Mouse (Mus musculus) lung, adult 18-20 months (tissue): ENCODE results near the gene Atp5b.
A peak's percentile ranks its signal among the peaks of the same experiment; 100 is the strongest.
"Not testable (repeated sequence)": the region's sequence is repeated elsewhere in the genome, so short reads cannot be mapped to it uniquely, and the experiment has no call there.

Source experiments
- DNase-seq, 2 experiments: peaks; one replicate each; pipeline ENCODE4 v3.0.0; 2022; ENCODE audit warnings: mixed read lengths in 2 of 2

Gene Atp5b

GRCm38 (mm10) chr10:128082880-128083421, at the start of gene Atp5b:
TSS of gene Atp5b (plus strand) at chr10:128083273.
- peak; percentile 98 for DNase-seq

- peak; percentile 60 to 75 for DNase-seq
Observed at GRCm38 (mm10) chr10:128036746-128037425, 46.2 kb upstream of the Atp5b start.

DNA sequence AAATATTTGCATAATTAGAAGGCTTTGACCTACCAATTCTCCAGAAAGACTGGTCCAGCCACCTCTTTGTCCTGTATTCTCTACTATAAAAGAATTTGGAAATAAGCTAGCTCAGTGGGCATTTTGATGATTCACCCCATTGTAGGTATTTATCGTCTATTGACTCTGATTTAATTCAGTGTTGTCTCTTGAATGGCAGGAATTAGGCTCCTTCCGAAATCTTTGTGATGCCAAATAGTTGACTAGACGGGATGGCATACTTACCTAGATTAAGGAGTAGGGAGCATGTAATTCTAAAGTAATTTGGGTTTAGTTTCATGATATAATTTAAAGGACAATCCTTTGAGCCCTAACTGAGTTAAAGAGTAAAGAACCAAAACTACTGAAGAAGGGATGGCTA, 45.2 kb upstream of the Atp5b start:
- DNase-seq = no peak

DNA sequence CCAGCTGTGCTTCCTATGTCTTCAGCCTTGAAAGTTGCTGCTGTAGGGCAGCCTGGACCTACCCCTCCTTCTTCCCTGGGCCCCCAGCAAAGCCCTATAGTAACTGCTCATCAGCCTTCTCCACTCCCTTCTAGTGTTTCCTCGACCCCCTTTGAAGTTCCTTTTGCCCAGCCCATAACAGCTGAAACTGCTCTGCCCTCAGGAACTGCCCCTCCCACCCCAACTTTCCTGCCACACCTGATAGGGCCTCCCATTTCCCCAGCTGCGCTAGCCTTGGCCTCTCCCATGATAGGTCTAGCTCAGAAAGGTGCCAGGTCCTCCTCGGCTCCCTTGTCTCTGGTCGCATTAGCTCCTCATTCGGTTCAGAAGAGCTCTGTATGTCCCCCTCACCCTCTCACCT, 43.9 kb upstream of the Atp5b start:
- peak in 1 of 2 experiments; percentile 13 for DNase-seq

- DNase-seq = no peak
Observed at GRCm38 (mm10) chr10:128039858-128040257, 43.2 kb upstream of the Atp5b start.

DNA sequence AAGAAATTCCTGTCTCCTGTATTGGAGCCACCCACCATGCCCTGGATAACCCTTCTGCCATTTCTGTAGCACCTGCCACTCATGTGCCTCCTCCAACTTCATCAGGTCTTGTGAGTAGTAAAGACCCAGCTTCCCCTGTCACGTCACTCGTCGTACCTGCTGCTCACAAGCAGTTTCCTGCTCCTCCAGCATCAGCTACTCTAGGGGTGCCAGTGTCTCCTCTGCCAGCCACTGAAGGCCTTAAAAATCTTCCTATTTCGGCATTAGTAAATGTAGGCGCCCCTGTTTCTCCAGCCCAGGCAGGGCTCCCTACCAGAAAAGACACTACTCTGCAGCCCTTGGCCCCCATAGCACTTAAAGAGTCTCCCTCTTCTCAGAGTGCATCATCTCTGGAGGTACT, 42.8 kb upstream of the Atp5b start:
- DNase-seq = no peak

DNA sequence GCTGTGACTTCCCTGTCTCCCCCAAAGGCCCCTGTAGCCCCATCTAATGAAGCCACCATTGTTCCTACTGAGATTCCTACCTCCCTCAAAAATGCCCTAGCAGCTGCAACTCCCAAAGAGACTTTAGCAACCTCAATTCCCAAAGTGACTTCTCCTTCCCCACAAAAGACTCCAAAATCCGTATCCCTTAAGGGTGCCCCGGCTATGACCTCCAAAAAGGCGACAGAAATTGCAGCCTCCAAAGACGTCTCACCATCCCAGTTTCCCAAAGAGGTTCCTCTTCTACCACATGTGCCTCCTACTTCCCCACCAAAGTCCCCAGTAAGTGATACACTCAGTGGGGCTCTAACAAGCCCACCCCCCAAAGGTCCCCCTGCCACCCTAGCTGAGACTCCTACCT, 41.4 kb upstream of the Atp5b start:
- no peak for DNase-seq

- DNase-seq = no peak
Observed at GRCm38 (mm10) chr10:128042466-128042865, 40.6 kb upstream of the Atp5b start.

GRCm38 (mm10) chr10:128043041-128043835, 39.8 kb upstream of the Atp5b start:
- DNase-seq = no peak

DNA sequence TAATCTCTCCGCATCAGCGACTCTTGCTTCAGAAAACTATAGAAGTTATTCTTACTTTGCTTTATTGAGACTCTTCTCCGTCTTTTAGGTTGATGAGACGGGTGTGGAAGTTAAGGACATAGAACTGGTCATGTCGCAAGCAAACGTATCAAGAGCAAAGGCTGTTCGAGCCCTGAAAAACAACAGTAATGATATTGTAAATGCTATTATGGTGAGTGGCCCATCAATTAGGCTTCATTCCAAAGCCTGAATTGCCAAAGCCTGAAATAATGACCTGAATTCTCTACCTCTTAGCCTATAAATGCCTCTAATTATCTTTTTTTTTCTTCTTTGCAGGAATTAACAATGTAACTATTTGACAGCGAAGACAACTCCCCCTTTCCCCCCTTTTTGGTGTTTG, 34.9 kb upstream of the Atp5b start:
- DNase-seq = no peak

GRCm38 (mm10) chr10:128049741-128050140, 33.3 kb upstream of the Atp5b start:
- no peak for DNase-seq

DNA sequence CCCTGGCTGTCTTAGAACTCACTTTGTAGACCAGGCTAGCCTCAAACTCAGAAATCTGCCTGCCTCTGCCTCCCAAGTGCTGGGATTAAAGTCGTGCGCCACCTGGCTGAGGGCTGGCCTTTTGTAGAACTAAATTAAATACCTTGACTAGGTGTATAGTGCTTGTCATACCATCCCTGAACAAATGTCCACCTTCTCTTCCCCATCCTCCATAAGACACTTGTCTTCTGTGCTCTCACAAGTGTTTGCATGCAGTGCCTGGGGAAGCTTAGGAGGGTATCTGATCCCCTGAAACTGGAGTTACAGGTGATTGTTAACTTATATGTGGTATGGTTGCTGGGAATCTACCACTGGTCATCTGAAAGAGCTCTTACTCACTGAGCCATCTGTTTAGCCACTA, 32.7 kb upstream of the Atp5b start:
- no peak for DNase-seq

DNA sequence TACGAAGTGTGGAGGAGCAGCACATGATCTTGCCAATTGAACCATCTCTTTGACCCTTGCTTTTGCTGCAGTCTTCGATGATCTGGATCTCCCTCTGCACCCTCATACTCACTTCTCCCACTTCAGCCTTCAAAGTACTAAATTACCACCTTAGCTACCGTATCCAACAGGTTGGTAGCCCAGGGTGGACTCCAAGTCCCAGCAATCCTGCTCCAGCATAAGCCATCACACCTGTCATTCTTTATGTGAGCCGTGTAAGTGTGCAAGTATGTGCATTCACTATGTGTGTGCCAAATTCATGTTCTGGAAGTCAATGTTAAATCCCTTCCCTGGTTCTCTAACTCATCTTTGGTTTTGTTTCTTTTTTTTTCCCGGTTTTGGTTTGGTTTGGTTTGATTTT, 31.5 kb upstream of the Atp5b start:
- no peak for DNase-seq

DNA sequence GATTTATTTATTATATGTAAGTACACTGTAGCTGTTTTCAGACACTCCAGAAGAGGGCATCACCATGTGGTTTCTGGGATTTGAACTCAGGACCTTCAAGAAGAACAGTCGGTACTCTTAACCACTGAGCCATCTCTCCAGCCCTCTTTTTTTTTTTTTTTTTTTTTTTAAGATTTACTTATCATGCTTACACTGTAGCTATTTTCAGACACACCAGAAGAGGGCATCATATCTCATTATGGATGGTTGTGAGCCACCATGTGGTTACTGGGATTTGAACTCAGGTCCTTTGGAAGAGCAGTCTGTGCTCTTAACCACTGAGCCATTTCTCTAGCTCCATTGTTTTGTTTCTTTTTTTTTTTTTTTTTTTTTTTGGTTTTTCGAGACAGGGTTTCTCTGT, 30.9 kb upstream of the Atp5b start:
- not testable (repeated sequence) for DNase-seq

DNA sequence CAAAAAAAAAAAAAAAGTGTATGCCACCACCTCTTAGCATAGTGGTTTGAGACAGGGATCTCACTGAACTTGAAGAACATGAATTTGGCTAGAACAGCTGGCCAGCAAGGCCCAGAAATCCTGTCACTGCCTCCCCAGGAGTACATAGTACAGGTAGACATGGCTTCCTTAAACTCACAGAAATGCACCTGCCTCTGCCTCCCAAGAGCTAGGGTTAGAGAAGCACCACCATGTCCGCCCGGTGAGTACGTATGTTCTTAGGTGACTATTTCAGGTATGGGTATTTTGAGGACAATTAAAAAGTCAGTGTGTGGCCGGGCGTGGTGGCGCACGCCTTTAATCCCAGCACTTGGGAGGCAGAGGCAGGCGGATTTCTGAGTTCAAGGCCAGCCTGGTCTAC, 30.1 kb upstream of the Atp5b start:
- DNase-seq = no peak

DNA sequence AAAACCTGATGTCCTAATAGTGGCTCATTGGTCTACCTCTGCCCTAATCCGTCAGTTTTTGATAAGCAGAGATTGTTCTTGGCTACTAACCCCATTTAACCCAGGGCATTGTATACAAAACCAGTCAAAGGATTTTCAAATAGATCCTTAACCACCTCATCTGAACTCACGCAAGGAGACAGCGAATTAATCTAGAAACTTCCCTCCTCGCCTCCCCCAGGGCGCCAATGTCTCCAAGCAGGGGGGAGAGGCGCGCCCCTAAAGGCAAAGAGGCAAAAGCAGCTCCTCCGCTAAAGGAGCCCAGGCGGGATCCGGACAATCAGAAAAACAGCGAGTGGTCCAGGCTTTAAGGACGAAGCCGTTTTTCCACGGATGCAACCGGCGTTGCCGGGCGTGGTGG, 24.9 kb upstream of the Atp5b start:
- no peak for DNase-seq

GRCm38 (mm10) chr10:128058601-128059151, 24.4 kb upstream of the Atp5b start, which contains the start of gene Ptges3:
TSS of gene Ptges3 (plus strand) at chr10:128058954.
- DNase-seq = peak; percentile 95 to 97

DNA sequence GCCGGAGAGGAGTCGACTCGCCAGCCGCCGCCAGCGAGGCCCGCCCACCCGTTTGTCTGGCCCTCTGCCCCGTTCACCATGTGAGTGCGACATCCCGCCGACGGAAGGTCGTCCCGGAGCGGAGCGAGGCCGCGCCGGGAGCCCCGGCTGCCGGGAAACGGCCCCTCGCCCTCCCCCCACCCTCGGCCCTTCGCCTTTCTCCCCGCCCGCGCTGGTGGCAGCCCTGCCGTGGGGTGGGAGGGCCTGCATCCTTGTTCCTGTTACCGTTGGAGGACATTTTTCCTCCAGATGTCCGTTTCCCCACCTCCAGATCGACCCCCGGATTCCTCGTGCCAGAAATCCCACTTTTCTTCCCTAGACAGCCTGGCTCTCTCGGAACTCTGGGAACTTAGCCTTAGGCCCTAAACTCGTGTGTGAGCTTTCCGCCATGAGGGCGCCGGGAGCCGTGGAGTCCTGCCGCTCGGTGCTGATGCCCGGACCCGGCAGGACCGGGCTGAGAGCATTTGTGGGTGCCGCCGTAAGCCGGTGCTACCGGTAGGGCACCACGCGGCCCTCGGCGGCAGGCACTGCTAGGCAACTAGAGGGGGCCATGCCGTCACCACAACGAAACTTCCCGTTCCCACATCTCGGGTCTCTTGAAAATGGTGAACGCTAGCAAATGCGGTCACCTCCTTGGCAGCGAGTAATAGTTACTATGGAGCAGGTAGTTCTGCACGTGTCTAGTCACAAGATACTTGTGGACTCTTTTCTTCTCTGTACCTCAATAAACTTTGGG, 23.7 kb upstream of the Atp5b start:
- peak; percentile 69 to 78 for DNase-seq

DNA sequence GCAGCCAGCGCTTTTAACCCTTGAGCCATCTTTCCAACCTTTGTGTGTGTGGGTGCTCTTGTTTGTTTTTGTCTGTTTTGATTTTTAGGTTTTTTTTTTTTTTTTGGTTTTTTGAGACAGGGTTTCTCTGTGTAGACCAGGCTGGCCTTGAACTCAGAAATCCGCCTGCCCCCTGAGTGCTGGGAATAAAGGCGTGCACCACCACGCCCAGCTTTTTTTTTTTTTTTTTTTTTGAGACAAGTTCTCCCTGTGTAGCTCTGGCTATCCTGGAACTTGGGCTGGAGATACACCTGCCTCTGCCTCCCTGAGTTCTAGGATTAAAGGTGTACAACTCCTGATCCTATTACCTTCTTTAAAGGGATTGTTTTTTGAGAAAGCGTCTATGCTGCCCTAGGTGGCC, 22.0 kb upstream of the Atp5b start:
- no peak for DNase-seq

- DNase-seq = no peak
Observed at GRCm38 (mm10) chr10:128062221-128062989, 20.7 kb upstream of the Atp5b start.

GRCm38 (mm10) chr10:128066072-128066471, 17.0 kb upstream of the Atp5b start:
- DNase-seq = no peak

GRCm38 (mm10) chr10:128069201-128069600, 13.9 kb upstream of the Atp5b start:
- no peak for DNase-seq
